Mouse (Mus musculus) erythroblast, embryonic 14.5 days (primary cell): ENCODE results near the gene AW822073. TPM values are rescaled to one million over a fixed set of nuclear protein-coding genes. Genes with fewer than 3 reads are reported as not detected.
A peak's percentile ranks its signal among the peaks of the same experiment; 100 is the strongest.
"Not testable (repeated sequence)": the region's sequence is repeated elsewhere in the genome, so short reads cannot be mapped to it uniquely, and the experiment has no call there.

Experiments used
- H3K27me3 ChIP-seq: 2 replicates; pipeline ENCODE4 v1.6.1; 2012; ENCODE audit warnings: inconsistent platforms; ENCODE audit not compliant: control insufficient read depth
- H3K36me3 ChIP-seq: 2 replicates; pipeline ENCODE4 v1.6.1; 2012; ENCODE audit warnings: mild to moderate bottlenecking, inconsistent platforms; ENCODE audit not compliant: control insufficient read depth
- H3K4me1 ChIP-seq: 2 replicates; pipeline ENCODE4 v1.6.1; 2012; ENCODE audit warnings: inconsistent platforms; ENCODE audit not compliant: control insufficient read depth
- H3K4me3 ChIP-seq: replicated peaks from 2 replicates; pipeline ENCODE3; 2012; ENCODE audit warnings: moderate library complexity, mild to moderate bottlenecking, inconsistent platforms
- H3K9me3 ChIP-seq: 2 replicates; pipeline ENCODE4 v1.6.1; 2012; ENCODE audit warnings: low read length, inconsistent platforms, mixed read lengths; ENCODE audit not compliant: control insufficient read depth
- GATA1 ChIP-seq: IDR thresholded peaks from 2 replicates; pipeline ENCODE4 v1.6.1; 2012; ENCODE audit warnings: low read length, inconsistent platforms, mixed read lengths
- TAL1 ChIP-seq: IDR thresholded peaks from 3 replicates; pipeline ENCODE4 v1.6.1; 2012; ENCODE audit warnings: low read length, inconsistent platforms, mixed read lengths
- polyA plus RNA-seq: library from polyadenylated mRNA; stranded (reverse); fragments of >175 nt; gene quantifications from 2 replicates; pipeline ENCODE4 v1.2.3, GENCODE M21; 2012

AW822073 gene
- polyA plus RNA-seq = 0.06 TPM in 1 of 2 replicates, not detected in the other

- not testable (repeated sequence) for H3K27me3 ChIP-seq, H3K36me3 ChIP-seq, H3K4me3 ChIP-seq, H3K4me1 ChIP-seq, H3K9me3 ChIP-seq
Measured at GRCm38 (mm10) chr10:58224827-58225785, at the start of gene AW822073. Gene AW822073 (minus strand): TSS chr10:58224930.

GRCm38 (mm10) chr10:58258466-58258865 lies 33.7 kb upstream of the AW822073 start:
- TF ChIP-seq GATA1 = no peak
- no peak for TF ChIP-seq TAL1
- Histone ChIP-seq H3K9me3 (no peaks in the 10 kb centered on the region), H3K27me3 (no peaks in the 10 kb centered on the region), H3K4me3 (no peak overlapping the region), H3K4me1 (peaks cover 15% of the 10 kb centered on the region), H3K36me3 (peaks cover 14% of the 10 kb centered on the region)

GRCm38 (mm10) chr10:58255954-58256353 lies 31.2 kb upstream of the AW822073 start:
- peak overlapping the region; percentile 85 for H3K4me3 ChIP-seq
- H3K27me3 ChIP-seq = no peaks in the 10 kb centered on the region
- peaks cover 10% of the 10 kb centered on the region for H3K36me3 ChIP-seq
- no peaks in the 10 kb centered on the region for H3K9me3 ChIP-seq
- peaks cover 15% of the 10 kb centered on the region for H3K4me1 ChIP-seq
- TF ChIP-seq GATA1 (no peak), TAL1 (no peak)

- no peaks in the 10 kb centered on the region for H3K27me3 ChIP-seq
- H3K4me3 ChIP-seq = peak within 1 kb of the TSS; percentile 85
- peaks cover 10% of the 10 kb centered on the region for H3K36me3 ChIP-seq
- TF ChIP-seq GATA1 (no peak), TAL1 (no peak)
- peaks cover 15% of the 10 kb centered on the region for H3K4me1 ChIP-seq
- H3K9me3 ChIP-seq = no peaks in the 10 kb centered on the region
Measured at GRCm38 (mm10) chr10:58255213-58255892, 30.6 kb upstream of the AW822073 start, which contains the start of gene Gcc2. Gene Gcc2 (plus strand): TSS chr10:58255497.

GRCm38 (mm10) chr10:58254635-58255175 lies 30.0 kb upstream of the AW822073 start:
- Histone ChIP-seq H3K36me3 (peaks cover 7% of the 10 kb centered on the region), H3K27me3 (no peaks in the 10 kb centered on the region), H3K4me1 (peaks cover 15% of the 10 kb centered on the region), H3K4me3 (peak overlapping the region; percentile 85), H3K9me3 (no peaks in the 10 kb centered on the region)
- TF ChIP-seq TAL1 (no peak), GATA1 (no peak)

GRCm38 (mm10) chr10:58249535-58249934 lies 24.8 kb upstream of the AW822073 start:
- H3K4me1 ChIP-seq = peaks cover 2% of the 10 kb centered on the region
- H3K9me3 ChIP-seq = no peaks in the 10 kb centered on the region
- TF ChIP-seq GATA1 (no peak), TAL1 (no peak)
- no peak overlapping the region for H3K4me3 ChIP-seq
- no peaks in the 10 kb centered on the region for H3K27me3 ChIP-seq
- no peaks in the 10 kb centered on the region for H3K36me3 ChIP-seq

GRCm38 (mm10) chr10:58238984-58239740 lies 14.4 kb upstream of the AW822073 start:
- not testable (repeated sequence) for H3K36me3 ChIP-seq, H3K4me3 ChIP-seq, H3K4me1 ChIP-seq, H3K27me3 ChIP-seq
- peaks cover 19% of the 10 kb centered on the region for H3K9me3 ChIP-seq

- Histone ChIP-seq H3K4me3 (no peak within 1 kb of the TSS), H3K27me3 (no peaks in the 10 kb centered on the region; the same call in 1 of the 2 replicates), H3K4me1 (no peaks in the 10 kb centered on the region), H3K36me3 (no peaks in the 10 kb centered on the region), H3K9me3 (peaks cover 31% of the 10 kb centered on the region)
- TF ChIP-seq GATA1 (no peak), TAL1 (no peak)
Measured at GRCm38 (mm10) chr10:58236613-58237012, 11.9 kb upstream of the AW822073 start, which contains the start of gene Gm4981. Gene Gm4981 (minus strand): TSS chr10:58236701.

GRCm38 (mm10) chr10:58234985-58235384 lies 10.3 kb upstream of the AW822073 start:
- H3K4me1 ChIP-seq, H3K4me3 ChIP-seq, H3K36me3 ChIP-seq, H3K27me3 ChIP-seq: not testable (repeated sequence)
- peaks cover 35% of the 10 kb centered on the region for H3K9me3 ChIP-seq

GRCm38 (mm10) chr10:58233740-58234121 lies 9.0 kb upstream of the AW822073 start:
- not testable (repeated sequence) for H3K4me3 ChIP-seq, H3K27me3 ChIP-seq, H3K36me3 ChIP-seq, H3K4me1 ChIP-seq
- peaks cover 33% of the 10 kb centered on the region for H3K9me3 ChIP-seq

GRCm38 (mm10) chr10:58233054-58233739 lies 8.5 kb upstream of the AW822073 start:
- not testable (repeated sequence) for H3K27me3 ChIP-seq, H3K4me3 ChIP-seq, H3K4me1 ChIP-seq, H3K36me3 ChIP-seq
- H3K9me3 ChIP-seq = peaks cover 31% of the 10 kb centered on the region

GRCm38 (mm10) chr10:58232641-58232969 lies 7.9 kb upstream of the AW822073 start, which contains the start of gene Duxf3:
Gene Duxf3 (minus strand): TSS chr10:58232675.
- H3K4me3 ChIP-seq, H3K4me1 ChIP-seq, H3K27me3 ChIP-seq, H3K36me3 ChIP-seq: not testable (repeated sequence)
- H3K9me3 ChIP-seq = peaks cover 29% of the 10 kb centered on the region
